Mouse (Mus musculus) ES-Bruce4 (cell line): ENCODE results near the gene Ccnc. TPM values are rescaled to one million over a fixed set of nuclear protein-coding genes. Genes with fewer than 3 reads are reported as not detected.

Experiments
- H3K27ac ChIP-seq: 2 replicates; pipeline ENCODE4 v1.5.1; 2012; ENCODE audit warnings: low read length, inconsistent platforms; ENCODE audit not compliant: insufficient read depth
- H3K27me3 ChIP-seq: 2 replicates; pipeline ENCODE4 v1.6.1; 2012; ENCODE audit warnings: mild to moderate bottlenecking, low read length, inconsistent platforms; ENCODE audit not compliant: control insufficient read depth, poor library complexity, insufficient read depth, severe bottlenecking
- H3K36me3 ChIP-seq: 2 replicates; pipeline ENCODE4 v1.6.1; 2012; ENCODE audit warnings: inconsistent platforms, mild to moderate bottlenecking, low read length, moderate library complexity; ENCODE audit not compliant: control insufficient read depth, poor library complexity, insufficient read depth, severe bottlenecking
- H3K4me1 ChIP-seq: one replicate; pipeline ENCODE4 v1.8.1; 2011; ENCODE audit warnings: low read length; ENCODE audit not compliant: control insufficient read depth, insufficient read depth
- H3K4me3 ChIP-seq: 2 replicates; pipeline ENCODE4 v1.5.1; 2011; ENCODE audit warnings: low read depth, mild to moderate bottlenecking, low read length
- H3K9ac ChIP-seq: 2 replicates; pipeline ENCODE4 v1.6.1; 2012; ENCODE audit warnings: low read depth, mild to moderate bottlenecking, inconsistent platforms; ENCODE audit not compliant: poor library complexity, severe bottlenecking
- H3K9me3 ChIP-seq: replicated peaks from 2 replicates; pipeline ENCODE4 v1.6.1; 2012; ENCODE audit warnings: mild to moderate bottlenecking, low read length, inconsistent platforms; ENCODE audit not compliant: control insufficient read depth, poor library complexity, insufficient read depth, severe bottlenecking
- CTCF ChIP-seq: IDR thresholded peaks from one replicate; pipeline ENCODE4 v1.8.1; 2011; ENCODE audit warnings: low read depth, low read length
- EP300 ChIP-seq: IDR thresholded peaks from 2 replicates; pipeline ENCODE4 v1.6.1; 2011; ENCODE audit warnings: low read depth, low read length; ENCODE audit not compliant: insufficient read depth
- POLR2A ChIP-seq: IDR thresholded peaks from one replicate; pipeline ENCODE4 v1.8.1; 2011; ENCODE audit warnings: low read length; ENCODE audit not compliant: insufficient read depth
- polyA plus RNA-seq: library from polyadenylated mRNA; stranded (reverse); fragments of >200 nt; gene quantifications from 2 replicates; pipeline ENCODE4 v1.2.4, GENCODE M21; 2011; ENCODE audit warnings: low read depth; ENCODE audit not compliant: missing spikeins, insufficient read depth, insufficient read length

Ccnc gene
- polyA plus RNA-seq, 1 experiment, result 95.5 TPM

DNA sequence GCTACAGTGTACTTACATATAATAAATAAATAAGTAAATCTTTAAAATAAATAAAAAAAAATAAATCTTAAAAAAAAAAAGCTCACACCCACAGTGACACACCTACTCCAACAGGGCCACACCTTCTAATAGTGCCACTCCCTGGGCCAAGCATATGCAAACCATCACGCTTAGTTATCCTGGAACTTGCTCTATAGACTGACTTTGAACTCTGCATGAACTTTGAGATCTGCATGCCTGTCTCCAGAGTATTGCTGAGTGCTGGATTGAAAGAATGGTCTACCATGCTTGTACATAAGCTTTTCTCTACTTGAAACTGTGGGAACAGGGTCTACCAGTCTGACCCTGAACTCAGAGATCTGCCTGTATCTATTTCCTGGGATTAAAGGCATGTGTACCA, 43.6 kb downstream of the Ccnc start:
- peaks cover 1% of the 10 kb centered on the region for H3K4me1 ChIP-seq
- H3K9me3 ChIP-seq, result no peaks in the 10 kb centered on the region
- H3K27ac ChIP-seq, result no peak overlapping the region
- TF ChIP-seq EP300, result no peak
- no peak for TF ChIP-seq POLR2A
- no peak for TF ChIP-seq CTCF
- no peak overlapping the region for H3K4me3 ChIP-seq
- H3K36me3 ChIP-seq, result no peaks in the 10 kb centered on the region
- no peaks in the 10 kb centered on the region for H3K27me3 ChIP-seq
- H3K9ac ChIP-seq, result no peak overlapping the region

DNA sequence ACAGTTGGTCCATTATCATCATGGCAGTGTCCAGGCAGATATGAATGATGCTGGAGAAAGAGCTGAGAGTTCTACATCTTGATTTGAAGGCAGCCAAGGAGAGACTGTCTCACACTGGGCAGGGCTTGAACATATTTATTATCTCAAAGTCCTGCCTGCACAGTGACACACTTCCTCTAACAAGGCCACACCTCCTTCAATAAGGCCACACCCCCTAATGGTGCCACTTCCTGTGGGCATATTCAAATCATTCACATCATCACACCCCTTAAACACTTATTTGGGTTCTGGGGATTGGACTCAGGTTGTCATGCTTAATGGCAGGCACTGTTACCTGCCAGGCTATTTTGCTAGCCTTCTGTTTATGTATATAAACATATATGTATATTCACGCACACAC, 44.8 kb downstream of the Ccnc start:
- Histone ChIP-seq H3K27ac (no peak overlapping the region), H3K4me3 (no peak overlapping the region), H3K4me1 (peaks cover 1% of the 10 kb centered on the region), H3K27me3 (no peaks in the 10 kb centered on the region), H3K36me3 (no peaks in the 10 kb centered on the region), H3K9ac (no peak overlapping the region), H3K9me3 (no peaks in the 10 kb centered on the region)
- no peak for TF ChIP-seq EP300
- TF ChIP-seq CTCF, result no peak
- TF ChIP-seq POLR2A, result no peak

DNA sequence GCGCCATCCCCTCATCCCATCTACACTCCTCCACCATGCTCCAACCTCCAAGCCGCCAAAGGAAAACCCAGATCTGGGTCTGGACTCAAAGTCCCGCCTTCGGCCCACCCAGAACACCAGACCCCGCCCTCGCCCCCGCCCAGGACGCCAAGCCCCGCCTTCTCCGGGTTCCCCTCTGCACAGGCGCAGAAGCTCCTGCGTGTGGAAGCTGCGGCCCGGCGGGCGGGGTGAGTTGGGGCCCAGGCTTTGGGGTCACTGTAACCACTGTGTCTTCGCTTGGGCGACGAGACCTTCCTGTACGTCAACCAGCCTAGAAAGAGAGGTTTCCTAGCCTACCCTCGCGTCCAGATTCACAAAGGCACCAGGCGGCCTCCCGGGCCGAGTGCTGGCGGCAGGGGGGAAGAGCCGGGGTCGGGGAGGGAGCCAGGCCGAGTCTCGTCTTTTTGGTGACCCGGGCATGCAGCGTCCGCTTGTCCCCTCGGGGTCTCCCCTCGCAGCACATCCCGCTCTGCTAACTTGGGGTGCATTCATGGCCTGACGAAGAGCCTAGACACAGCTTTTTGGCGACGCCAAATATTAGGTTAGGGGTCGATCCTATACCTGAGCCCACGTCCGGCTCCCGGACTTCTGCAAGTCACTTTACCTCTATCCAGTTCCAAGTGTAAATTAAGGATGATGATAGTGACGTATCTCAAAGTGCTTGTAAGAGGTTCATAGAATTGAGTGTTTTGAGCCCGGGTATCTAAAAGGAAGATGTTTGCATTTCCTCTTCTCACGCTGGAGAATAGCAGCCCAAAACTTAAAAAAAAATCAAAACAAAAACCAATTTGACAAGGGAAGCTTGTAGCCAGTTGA, 48.8 kb downstream of the Ccnc start:
- TF ChIP-seq POLR2A (peak; percentile 82), CTCF (no peak)
- Histone ChIP-seq H3K27ac (peak overlapping the region; percentile 55; the same call in 1 of the 2 replicates), H3K4me3 (peak overlapping the region; percentile 98), H3K27me3 (no peaks in the 10 kb centered on the region), H3K9ac (peak overlapping the region; percentile 94), H3K36me3 (peaks cover 11% of the 10 kb centered on the region), H3K4me1 (peaks cover 1% of the 10 kb centered on the region), H3K9me3 (no peaks in the 10 kb centered on the region)

DNA sequence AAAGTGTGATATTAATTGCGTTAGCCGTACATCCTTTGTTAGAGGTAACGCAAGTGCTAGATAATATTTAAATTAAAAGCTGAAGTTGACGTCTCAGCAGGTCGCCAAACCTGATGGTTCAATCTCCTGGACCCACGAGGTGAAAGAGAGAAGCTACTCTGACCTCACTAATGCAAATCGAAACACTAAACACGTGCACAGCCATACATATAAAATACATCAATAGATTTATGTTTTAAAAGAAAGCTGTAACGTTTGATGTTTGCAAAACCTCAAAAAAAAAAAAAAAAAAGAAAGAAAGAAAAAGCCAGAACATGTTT, 49.4 kb downstream of the Ccnc start:
- Histone ChIP-seq H3K36me3 (peaks cover 16% of the 10 kb centered on the region), H3K9me3 (no peaks in the 10 kb centered on the region), H3K9ac (peak overlapping the region; percentile 94), H3K4me3 (peak overlapping the region; percentile 98), H3K4me1 (peaks cover 1% of the 10 kb centered on the region), H3K27ac (no peak overlapping the region), H3K27me3 (no peaks in the 10 kb centered on the region)
- TF ChIP-seq CTCF (no peak), EP300 (no peak), POLR2A (no peak)

DNA sequence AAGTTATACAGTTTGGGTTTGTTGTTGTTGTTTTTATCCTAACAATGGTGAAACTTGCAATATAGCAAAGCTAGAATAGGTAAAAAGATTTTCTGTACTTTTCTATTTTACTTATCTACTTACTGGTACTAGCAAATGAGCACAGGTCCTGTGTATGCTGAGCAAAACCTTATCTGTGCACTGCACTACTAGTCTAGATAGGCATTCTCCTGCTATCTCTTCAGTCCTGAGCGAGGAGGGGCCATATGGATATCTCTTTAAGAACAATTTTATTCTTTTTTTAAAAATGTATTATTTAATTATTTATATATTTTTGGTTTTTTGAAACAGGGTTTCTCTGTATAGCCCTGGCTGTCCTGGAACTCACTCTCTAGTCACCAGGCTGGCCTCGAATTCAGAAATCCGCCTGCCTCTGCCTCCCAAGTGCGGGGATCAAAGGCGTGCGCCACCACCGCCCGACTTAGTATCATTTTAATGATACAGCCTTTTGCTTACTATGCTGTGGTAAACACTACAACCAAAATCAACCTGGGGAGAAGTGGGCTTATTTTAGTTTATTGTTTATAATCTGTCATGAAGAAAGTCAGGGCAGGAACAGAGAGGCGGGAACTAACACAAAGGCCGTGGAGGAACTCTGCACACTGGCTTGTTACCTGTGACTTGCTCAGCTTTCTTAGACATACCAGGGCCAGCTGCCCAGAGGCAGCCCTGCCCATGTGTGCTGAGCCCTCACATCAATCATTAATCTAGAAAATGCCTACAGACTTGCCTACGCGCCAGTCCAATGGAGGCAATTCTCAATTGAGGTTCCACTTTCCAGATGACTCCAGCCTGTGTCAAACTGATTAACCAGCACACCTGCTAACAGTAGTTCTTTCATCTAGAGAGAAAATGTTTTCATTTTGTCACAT, 53.6 kb downstream of the Ccnc start:
- Histone ChIP-seq H3K36me3 (peaks cover 46% of the 10 kb centered on the region), H3K27ac (no peak overlapping the region), H3K27me3 (no peaks in the 10 kb centered on the region), H3K4me1 (no peaks in the 10 kb centered on the region), H3K9me3 (no peaks in the 10 kb centered on the region), H3K9ac (no peak overlapping the region), H3K4me3 (no peak overlapping the region)
- TF ChIP-seq EP300 (no peak), POLR2A (no peak), CTCF (no peak)

DNA sequence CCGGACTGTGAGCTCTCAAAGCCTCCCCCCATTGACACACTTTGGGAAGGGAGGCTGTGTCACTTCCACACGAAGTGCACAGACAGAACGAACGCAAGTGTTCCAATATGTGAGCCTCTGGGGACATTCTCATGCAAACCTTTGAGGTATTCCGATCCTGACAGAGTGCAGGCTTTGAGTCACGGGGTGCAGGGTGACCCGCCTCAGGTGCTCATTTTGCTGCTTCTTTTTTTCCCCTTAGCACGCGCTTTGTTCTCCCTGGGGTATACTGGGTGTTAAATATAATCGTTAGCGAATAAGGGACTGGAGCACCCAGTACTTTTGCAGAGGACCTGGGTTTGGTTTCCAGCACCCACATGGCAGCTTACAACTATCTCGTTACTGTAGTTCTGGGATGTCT, 58.8 kb downstream of the Ccnc start:
- no peak for TF ChIP-seq POLR2A
- no peak for TF ChIP-seq CTCF
- TF ChIP-seq EP300, result no peak
- Histone ChIP-seq H3K27me3 (no peaks in the 10 kb centered on the region), H3K9me3 (no peaks in the 10 kb centered on the region), H3K4me1 (no peaks in the 10 kb centered on the region), H3K27ac (no peak overlapping the region), H3K9ac (no peak overlapping the region), H3K36me3 (peaks cover 45% of the 10 kb centered on the region), H3K4me3 (no peak overlapping the region)
